Mouse (Mus musculus) MEL-GATA-1-ER (cell line): ENCODE results near the gene Trpc3.
"Not testable (repeated sequence)": the region's sequence is repeated elsewhere in the genome, so short reads cannot be mapped to it uniquely, and the experiment has no call there.

ENCODE experiments used
- DNase-seq: peaks from one replicate; pipeline ENCODE4 v3.0.0-alpha.2; 2012; ENCODE audit warnings: low read depth; ENCODE audit errors: extremely low read depth

The Trpc3 gene

DNA sequence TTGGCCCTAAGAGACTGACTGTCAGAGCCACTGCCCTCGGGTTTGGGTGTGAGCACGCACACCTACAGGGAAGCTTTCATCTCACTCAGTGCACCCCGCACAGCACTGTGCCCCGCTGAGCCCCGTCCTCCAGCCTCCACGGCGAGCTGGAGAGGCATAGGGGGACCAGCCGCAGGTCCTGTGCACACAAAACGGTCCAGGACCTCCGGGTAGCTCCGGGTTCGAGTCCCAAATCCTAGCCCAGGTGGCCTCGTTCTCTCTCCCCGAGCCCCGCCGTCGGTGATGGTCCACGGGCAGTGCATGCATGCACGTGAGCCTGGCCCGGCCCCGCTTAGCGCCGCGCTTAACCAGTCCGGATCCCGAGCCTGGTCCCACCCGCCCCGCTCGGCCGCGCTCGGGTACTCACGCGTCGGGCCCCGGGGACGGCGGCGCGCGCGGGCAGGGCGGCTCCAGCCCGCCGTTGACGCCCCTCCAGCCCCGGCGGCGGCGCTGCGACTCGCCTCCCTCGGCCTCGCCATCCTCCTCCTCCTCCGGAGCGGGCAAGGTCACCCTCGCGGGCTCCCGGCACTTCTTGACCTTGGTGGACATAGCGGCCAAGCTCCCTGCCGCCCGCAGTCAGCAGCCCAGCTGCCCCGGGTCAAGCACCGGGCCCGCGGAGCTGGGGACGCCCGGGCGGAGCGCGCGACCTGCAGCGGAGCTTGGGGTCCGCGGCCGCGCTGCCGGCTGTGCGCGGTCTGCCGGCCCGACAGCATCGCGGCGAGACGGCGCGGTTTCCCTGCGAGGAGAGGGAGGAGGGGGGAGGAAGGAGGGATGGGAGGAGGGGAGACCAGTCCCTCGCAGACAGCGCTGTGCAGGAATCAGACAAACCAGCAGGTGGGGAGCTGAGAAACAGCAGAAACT is at the start of gene Trpc3:
Gene Trpc3, minus strand, starts transcription at position 776 of the 900 bp plus-strand sequence.
- no peak for DNase-seq

DNA sequence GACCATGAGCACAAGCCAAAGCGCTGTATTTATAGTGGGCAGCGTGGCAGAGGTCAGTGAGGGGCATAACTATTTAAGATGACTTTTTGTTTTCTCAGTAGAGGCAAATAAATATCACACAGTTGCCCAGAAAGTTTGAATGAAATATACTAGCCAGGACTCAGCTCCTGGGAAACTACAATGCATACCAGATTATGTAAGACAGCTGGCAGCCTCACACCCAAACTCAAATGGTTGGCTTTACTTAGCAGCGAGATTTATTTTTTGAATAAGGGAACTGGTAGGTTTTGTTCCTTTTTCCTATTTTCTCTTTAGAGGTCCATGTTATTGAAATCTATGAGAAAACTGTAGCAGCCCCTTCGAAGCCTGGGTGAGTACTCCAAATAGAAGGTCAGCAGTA is 48.1 kb upstream of the Trpc3 start:
- no peak for DNase-seq

DNA sequence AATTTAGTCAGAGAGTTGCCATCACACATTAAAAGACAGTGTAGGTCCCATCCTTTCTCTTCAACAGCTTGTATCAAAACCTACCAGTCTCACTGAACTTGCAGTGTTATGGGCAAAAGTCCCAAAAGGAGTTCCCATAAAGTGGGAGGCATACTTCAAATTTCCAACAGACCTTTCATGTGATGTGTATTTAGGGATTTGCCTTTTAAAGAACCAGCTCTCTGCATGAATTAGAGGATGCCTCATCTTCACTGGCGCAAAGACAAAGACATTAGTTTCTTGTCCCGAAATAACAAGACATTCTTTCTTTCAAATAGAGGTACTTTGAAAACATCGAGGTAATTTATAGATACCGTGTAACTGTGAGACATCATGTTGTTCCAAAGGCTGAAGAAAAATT is 43.1 kb upstream of the Trpc3 start:
- no peak for DNase-seq

DNA sequence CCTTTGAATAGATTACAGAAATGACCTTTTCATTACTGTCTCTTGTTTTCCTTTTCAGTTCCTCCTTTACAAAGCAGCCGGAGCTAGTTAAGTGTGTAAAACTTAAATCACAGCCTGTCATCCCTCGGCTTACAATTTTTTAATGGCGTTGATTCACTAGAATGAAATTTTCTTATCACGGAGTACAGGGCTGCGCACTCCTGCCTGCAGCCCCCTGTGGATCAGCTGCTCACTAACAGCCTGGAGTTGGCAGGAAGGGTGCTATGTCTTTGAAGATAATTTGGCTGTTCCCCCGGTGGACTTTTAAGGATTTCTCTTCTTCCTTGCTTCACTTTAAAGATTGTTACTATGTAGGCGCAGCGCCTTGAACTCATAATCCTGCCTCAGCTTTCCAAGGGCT is 36.6 kb upstream of the Trpc3 start:
- DNase-seq = no peak

DNA sequence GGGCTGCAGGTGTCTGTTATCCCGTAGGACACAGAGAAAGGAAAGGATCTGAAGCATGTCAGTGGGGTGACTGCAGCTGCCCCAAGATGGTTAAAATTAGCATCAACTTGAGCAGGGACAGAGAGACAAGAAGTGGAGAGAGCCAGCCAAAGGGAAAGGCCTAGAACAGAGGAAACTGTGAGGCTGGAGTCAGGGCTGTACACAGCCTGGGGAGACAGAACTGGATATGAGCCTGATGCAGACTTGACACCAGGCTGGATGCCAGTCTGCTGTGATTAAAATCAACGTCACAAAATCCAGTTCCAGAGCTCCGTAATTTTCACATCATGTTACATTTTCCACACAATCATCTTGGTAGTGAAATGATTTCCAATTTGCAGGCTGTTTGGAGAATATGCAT is 31.9 kb upstream of the Trpc3 start:
- DNase-seq = no peak

DNA sequence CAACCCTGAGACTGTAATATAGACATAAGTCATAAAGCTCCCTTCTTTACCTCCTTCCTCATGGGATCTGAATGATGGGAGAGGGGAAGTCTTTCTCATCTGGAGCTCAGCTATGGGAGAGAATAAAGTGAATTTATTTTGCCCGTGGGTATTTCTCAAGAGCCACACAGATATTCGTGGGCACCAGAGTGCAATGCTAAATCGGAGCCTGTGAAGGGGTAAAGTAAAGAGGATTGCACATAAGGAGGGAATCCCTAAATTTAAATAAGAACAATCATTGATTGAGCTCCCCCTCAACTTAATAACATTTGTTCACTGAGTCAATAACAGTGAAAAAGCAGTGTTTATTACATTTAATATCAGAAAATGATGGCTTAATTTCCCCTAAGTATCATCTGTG is 19.6 kb upstream of the Trpc3 start:
- DNase-seq = no peak

DNA sequence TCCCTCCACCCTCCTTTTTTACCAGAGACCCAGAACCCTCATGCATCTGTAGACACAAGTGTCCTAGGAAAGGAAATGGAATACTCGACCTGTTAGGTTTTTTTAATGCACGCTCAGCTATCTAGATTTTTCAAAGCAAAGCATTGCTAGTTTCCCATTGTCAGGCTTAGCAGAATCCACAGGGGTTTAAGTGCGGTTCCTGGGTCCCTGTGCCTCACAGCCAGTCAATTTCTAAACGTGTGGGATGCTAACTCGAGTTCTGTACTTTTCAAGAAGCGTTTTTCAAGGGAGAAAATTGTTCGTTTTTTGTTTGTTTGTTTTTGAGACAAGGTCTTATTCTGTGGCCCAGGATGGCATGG is 304 bp upstream of the Trpc3 start:
- DNase-seq = no peak

DNA sequence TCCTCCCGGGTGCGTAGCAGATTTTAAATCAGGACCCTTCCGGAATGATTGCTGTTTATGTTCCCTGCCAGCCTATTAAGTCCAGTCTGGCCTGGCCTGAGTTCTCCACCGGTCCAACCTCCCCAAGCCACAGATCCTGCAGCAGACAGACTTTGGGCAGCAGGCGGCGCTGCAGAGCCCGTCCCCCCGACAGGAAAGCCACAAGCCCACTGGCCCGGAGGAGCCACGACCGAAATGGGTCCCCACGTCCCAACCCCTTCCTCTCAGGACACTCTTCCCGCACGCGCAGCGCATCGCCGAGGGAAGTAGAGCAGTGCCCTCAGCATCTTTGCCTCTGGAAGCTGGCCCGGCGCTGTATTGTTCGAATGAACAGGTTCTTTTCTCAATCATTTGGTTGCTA is 1.1 kb downstream of the Trpc3 start:
- no peak for DNase-seq

DNA sequence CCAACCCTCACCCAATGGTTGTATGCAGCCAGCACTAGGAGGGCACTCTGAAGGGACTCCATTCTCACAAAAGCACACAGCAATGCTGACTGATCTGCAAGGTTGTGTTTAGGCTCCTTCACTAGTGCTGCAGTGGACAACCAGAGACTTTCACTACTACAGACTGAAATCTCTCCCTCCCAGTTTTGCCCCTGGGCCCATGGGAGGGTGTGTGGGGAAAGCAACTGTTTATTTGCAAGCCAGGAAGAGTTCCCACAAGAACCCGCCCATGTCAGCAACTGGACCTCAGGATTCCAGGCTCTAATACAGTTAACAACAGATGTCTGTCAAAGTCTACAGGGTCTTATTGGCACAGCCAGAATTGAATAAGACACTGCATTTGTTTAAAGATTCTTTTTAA is 14.1 kb downstream of the Trpc3 start:
- no peak for DNase-seq

DNA sequence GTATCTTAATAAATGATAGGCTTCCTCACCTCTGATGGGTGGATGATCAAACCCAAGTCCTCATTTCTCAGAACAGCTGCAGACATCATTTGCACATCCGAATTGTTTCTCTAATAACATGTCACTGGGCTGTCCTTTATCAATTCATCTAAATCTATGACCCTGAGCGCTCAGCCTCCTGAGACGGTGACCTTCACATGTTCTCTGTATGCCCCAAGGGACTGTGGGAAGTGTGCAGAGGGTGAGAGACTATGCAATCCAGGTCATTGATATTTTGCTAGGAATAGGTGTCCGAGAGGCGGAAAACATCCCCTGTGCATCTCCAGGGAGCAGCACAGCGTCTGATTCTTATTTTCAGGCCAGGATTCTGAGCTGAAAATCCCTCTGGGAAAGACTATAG is 22.2 kb downstream of the Trpc3 start:
- DNase-seq = no peak

DNA sequence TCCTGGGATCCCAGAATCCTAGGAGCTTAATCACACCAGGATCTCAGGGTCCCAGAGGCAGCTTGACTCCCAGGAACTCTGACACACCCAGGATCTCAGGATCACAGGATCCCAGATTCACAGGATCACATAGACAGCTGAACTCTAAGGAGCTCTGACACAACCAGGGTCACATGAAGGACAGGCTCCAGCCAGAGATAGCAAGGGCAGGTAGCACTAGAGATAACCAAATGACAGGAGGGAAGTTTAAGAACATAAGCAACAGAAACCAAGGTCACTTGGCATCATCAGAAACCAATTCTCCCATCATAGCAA is 44.8 kb downstream of the Trpc3 start:
- not testable (repeated sequence) for DNase-seq

DNA sequence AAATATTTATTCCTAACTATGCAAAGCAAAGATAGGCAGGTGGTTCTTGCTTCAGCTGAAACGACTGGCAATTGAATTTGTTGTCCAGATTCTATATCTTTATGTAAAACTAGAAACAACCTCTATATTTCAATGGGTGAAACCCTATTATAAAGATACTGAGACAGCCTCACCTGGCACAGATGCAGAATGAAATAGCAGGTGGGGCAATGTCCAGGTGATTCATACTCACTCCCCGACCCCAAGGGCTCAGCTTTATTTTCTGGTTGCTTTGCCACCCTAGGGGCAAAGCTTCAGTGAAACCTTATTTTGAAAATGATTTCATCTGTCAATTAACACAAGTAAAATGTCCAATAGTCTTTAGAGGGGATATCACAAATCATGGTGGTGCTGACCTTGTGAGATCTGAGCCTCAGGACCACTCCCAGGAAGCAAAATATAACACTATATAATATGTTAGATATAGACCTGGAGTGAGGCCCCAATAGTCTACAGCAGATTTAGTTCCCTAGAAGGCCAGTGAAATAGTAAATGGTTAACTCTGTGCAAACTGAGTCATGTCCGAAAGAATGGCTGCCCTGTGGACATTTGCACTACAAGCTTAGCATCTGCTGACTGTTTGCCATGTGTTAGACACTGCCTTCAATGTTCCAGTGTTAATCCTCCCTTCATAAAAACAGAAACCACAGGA is 45.3 kb downstream of the Trpc3 start:
- no peak for DNase-seq

DNA sequence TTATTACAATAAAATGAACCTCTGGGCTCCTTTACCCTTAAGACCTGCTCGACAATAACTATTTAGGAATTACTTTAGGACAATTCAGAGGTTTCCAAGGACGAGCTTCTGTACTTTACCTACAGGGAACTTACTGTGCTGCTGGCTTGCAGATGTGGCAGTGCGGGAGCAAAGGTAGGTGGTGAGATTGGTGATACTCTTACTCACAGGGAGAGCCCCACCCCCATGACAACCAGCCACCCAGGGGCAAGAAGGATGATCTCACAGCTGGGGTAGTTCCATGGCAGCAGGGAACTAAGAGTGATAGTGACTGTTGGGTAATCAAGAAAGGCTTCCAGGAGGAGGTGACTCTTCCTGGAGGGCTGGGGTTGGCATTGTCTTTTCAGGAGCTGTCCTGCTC is 46.6 kb downstream of the Trpc3 start:
- DNase-seq = no peak

DNA sequence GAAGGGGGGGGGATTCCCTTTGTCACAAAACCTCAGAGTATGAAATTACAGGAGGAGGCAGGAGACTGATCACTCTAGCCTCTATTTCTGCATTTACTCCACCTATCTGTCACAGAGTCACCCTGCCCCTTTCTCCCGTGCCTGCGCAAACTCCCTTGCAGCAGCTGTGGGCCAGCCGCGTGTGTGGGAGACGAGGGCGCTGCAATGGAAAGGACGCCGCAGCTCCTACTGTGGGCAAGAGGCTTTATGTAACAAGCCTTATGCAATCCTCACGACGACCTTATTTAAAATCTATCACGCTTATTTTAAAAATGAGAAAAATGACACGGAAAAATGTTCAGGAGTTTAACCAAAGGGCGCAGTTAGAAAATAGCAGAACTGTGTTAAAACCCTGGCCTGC is 47.2 kb downstream of the Trpc3 start:
- DNase-seq = no peak

DNA sequence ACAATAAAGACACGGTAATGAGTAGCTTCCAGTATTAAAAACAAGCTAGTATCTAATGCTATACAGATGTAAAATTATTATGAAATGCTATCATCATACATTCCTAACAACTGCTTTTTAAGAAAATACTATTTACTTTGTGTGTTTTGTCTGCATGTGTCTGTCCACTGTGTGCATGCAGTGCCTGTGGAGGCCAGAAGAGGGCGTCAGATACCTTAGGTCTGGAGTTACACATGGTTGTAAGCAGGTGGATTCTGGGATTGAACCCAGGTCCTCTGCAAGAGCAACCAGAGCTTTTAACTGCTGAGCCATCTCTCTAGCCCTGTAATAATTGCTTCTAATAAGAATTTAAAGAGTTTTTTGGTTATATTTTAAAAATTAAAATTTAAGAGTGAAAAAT is 49.2 kb downstream of the Trpc3 start:
- peak; percentile 3 for DNase-seq

DNA sequence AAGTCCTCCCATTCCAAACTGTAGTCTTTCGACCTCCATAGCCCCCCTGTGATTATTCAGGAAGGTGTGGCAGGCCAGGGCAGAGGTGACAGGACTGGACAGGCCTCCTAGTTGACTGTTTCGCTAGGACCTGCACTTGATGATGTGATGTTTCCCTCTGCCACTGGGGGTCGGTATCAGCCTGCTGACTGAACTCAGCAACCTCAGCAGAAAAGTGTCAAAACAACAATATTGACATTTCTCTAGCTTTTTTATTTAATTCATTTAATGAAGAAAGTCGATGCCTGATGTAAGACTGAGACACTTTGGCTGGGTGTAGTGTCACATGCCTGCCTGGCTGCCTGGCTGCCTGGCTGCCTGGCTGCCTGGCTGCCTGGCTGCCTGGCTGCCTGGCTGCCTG is 54.5 kb downstream of the Trpc3 start:
- no peak for DNase-seq

DNA sequence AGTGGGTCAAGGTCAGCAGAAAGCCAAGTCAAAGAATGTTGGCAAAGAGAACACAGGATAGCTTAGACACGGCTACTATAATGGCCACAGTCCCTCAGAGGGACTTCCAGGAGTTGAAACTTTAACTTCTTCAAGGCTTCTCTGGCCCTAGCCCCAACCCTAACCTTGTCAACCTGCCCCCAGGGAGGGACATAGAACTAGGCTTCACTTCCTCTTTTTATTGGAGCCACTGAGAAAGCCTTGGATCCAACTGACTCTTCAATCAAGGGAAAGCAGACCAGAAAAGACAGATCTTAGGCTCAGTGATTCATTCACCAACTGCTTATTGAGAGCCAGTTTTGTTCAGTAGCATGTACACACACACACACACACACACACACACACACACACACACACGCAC is 63.2 kb downstream of the Trpc3 start:
- DNase-seq = no peak

DNA sequence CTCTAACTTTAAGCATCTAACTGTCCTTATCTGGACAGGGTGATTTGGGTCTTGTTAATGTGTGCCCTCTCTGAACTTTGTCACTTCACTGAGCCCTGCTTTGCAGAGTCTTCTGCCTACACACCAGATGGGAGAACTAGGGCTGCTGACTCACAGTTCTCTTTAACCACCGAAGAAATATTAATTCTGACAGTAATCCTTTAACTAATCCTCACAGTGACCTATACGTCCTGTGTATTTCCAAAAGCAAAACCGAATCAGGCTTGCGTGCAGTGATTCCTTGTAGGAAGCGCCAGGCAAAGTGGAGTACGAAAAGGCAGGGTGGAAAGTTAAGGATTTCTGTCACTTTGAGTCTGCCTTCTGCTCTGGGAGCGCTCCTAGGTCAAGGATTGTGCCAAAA is 71.8 kb downstream of the Trpc3 start:
- no peak for DNase-seq

DNA sequence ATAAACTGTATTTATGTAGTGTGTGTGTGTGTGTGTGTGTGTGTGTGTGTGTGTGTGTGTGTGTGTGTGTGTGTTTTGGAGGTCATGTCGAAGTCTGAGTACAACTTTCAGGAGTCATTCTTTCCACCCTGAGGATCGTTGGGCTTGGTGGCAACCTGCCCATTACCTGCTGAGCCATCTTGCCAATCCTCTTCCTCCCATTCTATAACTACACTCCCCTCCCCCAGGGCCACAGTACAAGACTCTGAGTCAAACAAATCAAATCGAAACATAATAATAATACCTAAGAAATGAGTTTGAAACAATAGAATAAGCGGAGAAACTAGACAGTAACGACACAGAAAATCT is 76.1 kb downstream of the Trpc3 start:
- no peak for DNase-seq

DNA sequence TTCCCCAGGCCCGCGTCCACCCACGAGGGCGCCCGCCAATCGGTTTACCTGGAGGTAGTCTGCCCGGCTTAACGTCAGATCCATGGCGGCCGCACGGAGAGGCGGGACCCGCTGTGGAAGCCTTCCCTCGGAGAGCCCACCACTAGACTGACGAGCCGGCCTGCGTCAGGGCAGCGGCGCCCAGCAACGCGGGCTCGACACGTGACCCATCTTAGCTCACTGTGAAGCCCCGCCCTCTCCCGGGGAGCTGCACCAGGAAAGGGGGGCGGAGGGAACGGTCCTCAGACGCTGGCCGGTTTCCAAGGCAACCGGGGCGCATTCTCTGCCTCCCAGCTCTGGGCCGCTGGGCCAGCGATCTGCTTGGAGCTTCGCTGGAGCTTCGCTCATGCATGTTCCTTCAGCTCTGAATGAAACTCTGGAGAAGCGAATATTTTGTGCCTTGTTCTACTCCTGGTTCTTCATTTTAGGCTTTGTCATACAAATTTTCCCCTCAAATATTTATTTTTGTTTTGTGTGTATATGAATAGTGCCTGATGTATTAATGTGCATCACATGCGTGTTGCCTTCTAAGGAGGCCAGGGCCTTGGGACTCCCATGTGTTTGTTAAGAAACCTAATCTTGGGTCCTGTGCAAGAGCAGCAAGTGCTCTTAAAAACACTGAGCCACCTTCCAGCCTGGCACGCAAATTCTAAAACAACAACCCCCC is 76.6 kb downstream of the Trpc3 start, which contains the start of gene Bbs7:
Gene Bbs7, minus strand, starts transcription at position 276 of the 706 bp plus-strand sequence.
- peak; percentile 51 for DNase-seq

DNA sequence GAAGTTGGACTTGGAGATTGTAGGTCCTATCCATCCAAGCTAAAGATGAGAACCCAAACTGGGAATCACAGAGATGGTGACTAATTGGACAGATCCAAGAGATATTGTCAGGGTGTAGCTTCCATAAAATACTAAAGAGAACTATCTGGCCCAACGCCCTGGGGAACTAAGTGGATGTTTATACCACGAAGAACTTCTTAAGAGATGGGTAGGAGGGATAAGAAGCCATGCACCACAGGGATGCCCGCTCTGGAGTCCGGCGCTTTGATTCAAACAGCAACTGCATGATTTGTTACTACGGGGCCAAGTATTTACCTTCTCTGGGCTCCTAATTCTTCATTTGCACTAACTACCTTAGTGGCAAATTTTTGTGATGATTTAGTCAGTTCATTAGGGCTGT is 77.3 kb downstream of the Trpc3 start:
- no peak for DNase-seq
